Mouse (Mus musculus) kidney, embryonic 15.5 days (tissue): ENCODE measurements at regions not wholly inside any gene's neighbourhood (a gene's known extent, or its start where the extent isn't known, plus 50 kb on each side); places are given as distances from the start of the nearest gene placed in this dataset.

Experiments used
- ATAC-seq: fragments of 200-750 bp; cut with Nextera tagmentation; replicated peaks from 2 replicates; pipeline ENCODE4 v1.8.0; 2017; ENCODE audit warnings: moderate TSS enrichment; ENCODE audit not compliant: low FRiP score
- H3K27ac ChIP-seq: fragments of 300-500 bp; sonication (generic); 2 replicates; pipeline ENCODE4 v1.5.1; 2015; ENCODE audit warnings: mild to moderate bottlenecking, inconsistent platforms
- H3K27me3 ChIP-seq: fragments of 300-500 bp; sonication (generic); 2 replicates; pipeline ENCODE4 v1.6.1; 2015; ENCODE audit warnings: inconsistent platforms
- H3K36me3 ChIP-seq: fragments of 300-500 bp; sonication (generic); 2 replicates; pipeline ENCODE4 v1.6.1; 2015; ENCODE audit warnings: inconsistent platforms
- H3K4me1 ChIP-seq: fragments of 300-500 bp; sonication (generic); 2 replicates; pipeline ENCODE4 v1.6.1; 2015; ENCODE audit warnings: inconsistent platforms
- H3K4me2 ChIP-seq: fragments of 300-500 bp; sonication (generic); 2 replicates; pipeline ENCODE4 v1.6.1; 2015; ENCODE audit warnings: moderate library complexity, mild to moderate bottlenecking, inconsistent platforms
- H3K4me3 ChIP-seq: fragments of 300-500 bp; sonication (generic); replicated peaks from 2 replicates; pipeline ENCODE4 v1.5.1; 2015; ENCODE audit warnings: mild to moderate bottlenecking, inconsistent platforms
- H3K9ac ChIP-seq: fragments of 300-500 bp; sonication (generic); 2 replicates; pipeline ENCODE4 v1.6.1; 2015; ENCODE audit warnings: mild to moderate bottlenecking, inconsistent platforms
- H3K9me3 ChIP-seq: fragments of 300-500 bp; sonication (generic); replicated peaks from 2 replicates; pipeline ENCODE4 v1.6.1; 2016; ENCODE audit warnings: inconsistent platforms
- WGBS: fragments of 180-500 bp; shearing (Covaris S2); methylation state at CpG from one replicate; pipeline ENCODE4 v1.1.7; 2015; ENCODE audit warnings: mixed read lengths; 5-methylcytosine and 5-hydroxymethylcytosine counted together

GRCm38 (mm10) chr16:51169294-51169693 lies 578.3 kb upstream of the Ccdc54 start:
- H3K4me2 ChIP-seq: no peak overlapping the region
- WGBS: 74% methylated on average over 7 of the region's 7 CpGs
- no peaks in the 10 kb centered on the region for H3K27me3 ChIP-seq
- no peak for ATAC-seq
- no peak overlapping the region for H3K4me3 ChIP-seq
- H3K27ac ChIP-seq: no peak overlapping the region
- H3K9me3 ChIP-seq: no peaks in the 10 kb centered on the region
- H3K36me3 ChIP-seq: no peaks in the 10 kb centered on the region
- H3K4me1 ChIP-seq: no peaks in the 10 kb centered on the region
- no peak overlapping the region for H3K9ac ChIP-seq

- WGBS: 46% methylated on average over 5 of the region's 5 CpGs
- no peaks in the 10 kb centered on the region for H3K4me1 ChIP-seq
- no peaks in the 10 kb centered on the region for H3K27me3 ChIP-seq
- H3K9ac ChIP-seq: no peak overlapping the region
- H3K9me3 ChIP-seq: no peaks in the 10 kb centered on the region
- H3K36me3 ChIP-seq: no peaks in the 10 kb centered on the region
- H3K4me3 ChIP-seq: no peak overlapping the region
- no peak overlapping the region for H3K4me2 ChIP-seq
- H3K27ac ChIP-seq: no peak overlapping the region
- 0 out of 2 replicates have a peak, but pooled peaks have one; percentile 25 for ATAC-seq
Measured at GRCm38 (mm10) chr16:51160768-51161167, 569.8 kb upstream of the Ccdc54 start.

GRCm38 (mm10) chr16:51138575-51138974 lies 547.6 kb upstream of the Ccdc54 start:
- ATAC-seq: no peak

GRCm38 (mm10) chr16:51119835-51120234 lies 528.9 kb upstream of the Ccdc54 start:
- no peak overlapping the region for H3K27ac ChIP-seq
- H3K9me3 ChIP-seq: no peaks in the 10 kb centered on the region
- 74% methylated on average over 1 of the region's 1 CpGs for WGBS
- ATAC-seq: no peak
- no peaks in the 10 kb centered on the region for H3K36me3 ChIP-seq
- no peak overlapping the region for H3K4me3 ChIP-seq
- H3K4me2 ChIP-seq: no peak overlapping the region
- H3K27me3 ChIP-seq: no peaks in the 10 kb centered on the region
- H3K4me1 ChIP-seq: peaks cover 11% of the 10 kb centered on the region
- H3K9ac ChIP-seq: no peak overlapping the region

More at GRCm38 (mm10) chr16:51138575-51138974, 547.6 kb upstream of the Ccdc54 start:
- Histone ChIP-seq H3K4me1 (no peaks in the 10 kb centered on the region), H3K4me2 (no peak overlapping the region), H3K9me3 (no peaks in the 10 kb centered on the region), H3K27ac (no peak overlapping the region), H3K4me3 (no peak overlapping the region), H3K36me3 (no peaks in the 10 kb centered on the region), H3K9ac (no peak overlapping the region), H3K27me3 (no peaks in the 10 kb centered on the region)
- WGBS: 84% methylated on average over 7 of the region's 7 CpGs

GRCm38 (mm10) chr16:51118365-51118764 lies 527.4 kb upstream of the Ccdc54 start:
- 0 out of 2 replicates have a peak overlapping the region, but pooled peaks have one; percentile 46 for H3K4me2 ChIP-seq
- H3K9ac ChIP-seq: no peak overlapping the region
- peak overlapping the region; percentile 32; the same call in 1 of the 2 replicates for H3K27ac ChIP-seq
- no peaks in the 10 kb centered on the region for H3K27me3 ChIP-seq
- peaks cover 11% of the 10 kb centered on the region for H3K4me1 ChIP-seq
- H3K9me3 ChIP-seq: no peaks in the 10 kb centered on the region
- no peak overlapping the region for H3K4me3 ChIP-seq
- peak; percentile 52 for ATAC-seq
- no peaks in the 10 kb centered on the region for H3K36me3 ChIP-seq
- WGBS: 25% methylated on average over 3 of the region's 3 CpGs

GRCm38 (mm10) chr16:51117836-51118235 lies 526.9 kb upstream of the Ccdc54 start:
- H3K27me3 ChIP-seq: no peaks in the 10 kb centered on the region
- peak overlapping the region; percentile 70 for H3K27ac ChIP-seq
- 8% methylated on average over 5 of the region's 5 CpGs for WGBS
- peak overlapping the region; percentile 46 for H3K4me2 ChIP-seq
- H3K4me3 ChIP-seq: no peak overlapping the region
- no peaks in the 10 kb centered on the region for H3K36me3 ChIP-seq
- H3K9me3 ChIP-seq: no peaks in the 10 kb centered on the region
- H3K9ac ChIP-seq: no peak overlapping the region
- peak; percentile 77 for ATAC-seq
- peaks cover 11% of the 10 kb centered on the region for H3K4me1 ChIP-seq

- Histone ChIP-seq H3K27ac (no peak overlapping the region), H3K27me3 (no peaks in the 10 kb centered on the region), H3K4me1 (no peaks in the 10 kb centered on the region), H3K4me2 (no peak overlapping the region), H3K9ac (no peak overlapping the region), H3K36me3 (no peaks in the 10 kb centered on the region), H3K4me3 (no peak overlapping the region), H3K9me3 (no peaks in the 10 kb centered on the region; the same call in 1 of the 2 replicates)
- ATAC-seq: no peak
Measured at GRCm38 (mm10) chr16:51109864-51110263, 518.9 kb upstream of the Ccdc54 start.

GRCm38 (mm10) chr16:51107421-51107820 lies 516.5 kb upstream of the Ccdc54 start:
- 39% methylated on average over 4 of the region's 4 CpGs for WGBS
- ATAC-seq: peak; percentile 59; the same call in 1 of the 2 replicates
- H3K9me3 ChIP-seq: no peaks in the 10 kb centered on the region; the same call in 1 of the 2 replicates
- H3K9ac ChIP-seq: no peak overlapping the region
- no peaks in the 10 kb centered on the region for H3K36me3 ChIP-seq
- no peak overlapping the region for H3K27ac ChIP-seq
- no peaks in the 10 kb centered on the region for H3K27me3 ChIP-seq
- H3K4me3 ChIP-seq: no peak overlapping the region
- H3K4me1 ChIP-seq: no peaks in the 10 kb centered on the region
- H3K4me2 ChIP-seq: no peak overlapping the region

- no peak overlapping the region for H3K4me3 ChIP-seq
- H3K9me3 ChIP-seq: no peaks in the 10 kb centered on the region
- ATAC-seq: peak; percentile 87
- no peaks in the 10 kb centered on the region for H3K27me3 ChIP-seq
- no peak overlapping the region for H3K9ac ChIP-seq
- H3K4me2 ChIP-seq: no peak overlapping the region
- 36% methylated on average over 7 of the region's 7 CpGs for WGBS
- no peaks in the 10 kb centered on the region for H3K36me3 ChIP-seq
- no peaks in the 10 kb centered on the region for H3K4me1 ChIP-seq
- peak overlapping the region; percentile 51; the same call in 1 of the 2 replicates for H3K27ac ChIP-seq
Measured at GRCm38 (mm10) chr16:51086556-51086955, 495.6 kb upstream of the Ccdc54 start.

- no peak overlapping the region for H3K4me2 ChIP-seq
- 14% methylated on average over 4 of the region's 4 CpGs for WGBS
- peak; percentile 70; the same call in 1 of the 2 replicates for ATAC-seq
Measured at GRCm38 (mm10) chr16:51080146-51080545, 489.2 kb upstream of the Ccdc54 start.

GRCm38 (mm10) chr16:51048650-51049049 lies 457.7 kb upstream of the Ccdc54 start:
- no peak overlapping the region for H3K4me3 ChIP-seq
- 20% methylated on average over 2 of the region's 2 CpGs for WGBS

More at GRCm38 (mm10) chr16:51080146-51080545, 489.2 kb upstream of the Ccdc54 start:
- Histone ChIP-seq H3K36me3 (no peaks in the 10 kb centered on the region), H3K27me3 (no peaks in the 10 kb centered on the region), H3K27ac (peak overlapping the region; percentile 70), H3K9ac (no peak overlapping the region), H3K9me3 (no peaks in the 10 kb centered on the region), H3K4me1 (no peaks in the 10 kb centered on the region), H3K4me3 (no peak overlapping the region)

GRCm38 (mm10) chr16:51048169-51048568 lies 457.2 kb upstream of the Ccdc54 start:
- no peak for ATAC-seq
- H3K27me3 ChIP-seq: no peaks in the 10 kb centered on the region
- 79% methylated on average over 4 of the region's 4 CpGs for WGBS

More at GRCm38 (mm10) chr16:51048650-51049049, 457.7 kb upstream of the Ccdc54 start:
- Histone ChIP-seq H3K9ac (no peak overlapping the region), H3K4me1 (no peaks in the 10 kb centered on the region), H3K4me2 (no peak overlapping the region), H3K9me3 (no peaks in the 10 kb centered on the region), H3K27me3 (no peaks in the 10 kb centered on the region), H3K27ac (no peak overlapping the region), H3K36me3 (no peaks in the 10 kb centered on the region)
- no peak for ATAC-seq

GRCm38 (mm10) chr16:51041311-51041710 lies 450.4 kb upstream of the Ccdc54 start:
- H3K4me2 ChIP-seq: no peak overlapping the region
- H3K4me1 ChIP-seq: no peaks in the 10 kb centered on the region
- no peaks in the 10 kb centered on the region for H3K36me3 ChIP-seq
- no peaks in the 10 kb centered on the region for H3K9me3 ChIP-seq
- no peak overlapping the region for H3K27ac ChIP-seq
- no peak overlapping the region for H3K4me3 ChIP-seq
- 86% methylated on average over 4 of the region's 4 CpGs for WGBS
- no peak overlapping the region for H3K9ac ChIP-seq
- H3K27me3 ChIP-seq: no peaks in the 10 kb centered on the region
- no peak for ATAC-seq

More at GRCm38 (mm10) chr16:51048169-51048568, 457.2 kb upstream of the Ccdc54 start:
- Histone ChIP-seq H3K9me3 (no peaks in the 10 kb centered on the region), H3K9ac (no peak overlapping the region), H3K4me2 (no peak overlapping the region), H3K4me1 (no peaks in the 10 kb centered on the region), H3K27ac (no peak overlapping the region), H3K36me3 (no peaks in the 10 kb centered on the region), H3K4me3 (no peak overlapping the region)
